Mouse (Mus musculus) layer of hippocampus, adult 9-10 months (tissue): ENCODE measurements at regions not wholly inside any gene's neighbourhood (a gene's known extent, or its start where the extent isn't known, plus 50 kb on each side); places are given as distances from the start of the nearest gene placed in this dataset.
A peak's percentile ranks its signal among the peaks of the same experiment; 100 is the strongest.

ENCODE experiments used
- DNase-seq: peaks from one replicate; pipeline ENCODE4 v3.0.0; 2022; ENCODE audit warnings: low spot score

DNA sequence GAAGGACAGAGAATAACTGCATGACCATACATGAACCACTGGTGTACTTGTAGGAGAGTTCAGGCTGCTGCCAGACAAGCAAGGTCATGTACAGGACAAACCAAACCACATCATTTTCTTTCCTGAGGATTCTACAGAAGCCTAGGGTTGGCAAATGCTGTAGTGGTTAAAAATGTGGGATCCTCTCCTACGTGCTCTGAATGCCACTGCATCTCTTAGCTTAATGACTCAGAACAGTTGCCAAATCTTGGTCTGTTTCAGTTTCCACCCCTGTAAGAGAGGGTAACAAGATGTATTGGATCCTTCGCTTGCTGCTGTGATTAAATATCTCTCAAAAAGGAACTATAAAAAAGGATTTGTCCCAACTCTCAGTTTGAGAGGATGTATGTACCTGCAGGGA is 938.1 kb downstream of the 4930444P10Rik start:
- DNase-seq: no peak

DNA sequence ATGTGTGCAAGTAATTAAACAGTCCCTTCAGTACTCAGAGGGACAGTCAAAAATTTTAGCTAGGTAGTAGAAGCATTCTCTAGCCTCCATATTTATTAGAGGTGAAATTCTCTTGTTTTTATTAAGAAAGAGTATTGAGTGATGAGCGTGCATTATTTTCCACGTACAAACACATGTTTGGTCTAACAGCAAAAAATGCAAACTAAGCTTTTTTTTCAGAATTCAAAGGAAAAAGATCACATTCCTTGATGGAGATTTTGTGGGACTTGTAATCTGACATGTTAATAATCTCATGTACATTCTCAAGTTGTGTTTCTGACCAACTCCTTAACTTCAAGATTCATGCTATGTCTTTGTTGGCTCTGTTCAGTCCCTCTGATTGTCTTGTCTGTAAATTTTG is 939.2 kb downstream of the 4930444P10Rik start:
- DNase-seq: no peak

DNA sequence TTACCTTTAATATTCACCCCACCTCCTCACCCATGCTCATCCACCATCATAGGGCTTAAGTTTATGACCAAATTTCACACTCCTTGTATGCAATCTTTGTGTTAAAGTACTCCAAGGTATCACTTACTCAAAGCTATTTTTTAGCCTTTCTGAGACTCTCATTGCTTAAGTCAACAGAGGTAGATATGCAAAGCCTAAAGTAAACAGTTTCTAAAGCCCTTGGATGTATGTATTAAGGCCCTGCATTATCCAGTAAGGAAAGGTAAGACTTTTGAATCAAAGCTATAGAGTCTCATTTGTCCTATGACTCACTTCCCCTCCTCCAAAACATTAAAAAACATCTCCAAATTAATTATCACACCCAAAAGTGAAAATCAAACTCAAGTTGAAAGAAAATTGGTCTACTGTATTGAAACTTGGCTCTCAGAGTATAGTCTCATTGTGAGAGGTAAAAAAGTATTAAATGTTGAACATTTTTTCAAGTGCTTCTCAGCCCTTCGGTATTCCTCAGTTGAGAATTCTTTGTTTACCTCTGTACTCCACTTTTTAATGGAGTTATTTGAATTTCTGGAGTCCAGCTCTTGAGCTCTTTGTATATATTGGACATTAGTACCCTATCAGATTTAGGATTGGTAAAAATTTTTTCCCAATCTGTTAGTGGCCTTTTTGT is 949.1 kb downstream of the 4930444P10Rik start:
- DNase-seq: no peak

DNA sequence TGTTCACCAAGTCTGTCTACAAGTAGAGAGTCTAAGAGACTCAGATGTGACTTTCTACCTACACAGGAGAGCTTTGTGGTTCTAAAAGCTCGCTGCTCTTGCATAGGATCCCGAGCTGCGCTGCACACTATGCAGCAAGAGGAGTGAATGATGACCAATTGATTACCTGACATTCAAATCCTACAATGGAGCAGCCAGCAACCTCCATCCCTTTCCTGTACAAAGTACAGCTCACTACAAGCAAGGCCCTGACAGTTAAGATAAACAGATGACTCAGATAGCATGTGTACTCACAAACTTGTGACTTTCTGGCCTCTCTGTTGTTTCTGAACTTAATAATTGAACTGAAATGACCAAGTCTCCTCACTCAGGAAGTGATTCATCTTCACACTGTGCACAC is 974.7 kb downstream of the 4930444P10Rik start:
- no peak for DNase-seq

DNA sequence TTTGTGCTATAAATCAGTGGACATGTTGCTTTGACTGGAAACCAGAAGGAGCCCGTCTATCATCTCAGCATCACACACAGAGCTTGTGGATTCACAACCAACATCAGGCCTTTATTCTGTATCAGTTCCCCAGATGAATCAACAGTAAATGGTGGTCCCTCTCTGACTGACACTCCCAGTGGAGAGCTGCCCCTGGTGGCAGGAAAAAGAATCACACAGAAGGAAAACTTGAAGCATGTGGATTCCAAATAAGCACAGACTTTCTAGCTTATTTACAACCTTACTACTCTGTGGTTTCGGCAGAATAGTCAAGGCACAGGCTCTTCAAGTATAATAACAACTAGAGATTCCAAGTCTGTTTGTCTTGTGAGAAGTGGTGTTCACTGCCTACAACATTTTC is 981.7 kb downstream of the 4930444P10Rik start:
- no peak for DNase-seq

DNA sequence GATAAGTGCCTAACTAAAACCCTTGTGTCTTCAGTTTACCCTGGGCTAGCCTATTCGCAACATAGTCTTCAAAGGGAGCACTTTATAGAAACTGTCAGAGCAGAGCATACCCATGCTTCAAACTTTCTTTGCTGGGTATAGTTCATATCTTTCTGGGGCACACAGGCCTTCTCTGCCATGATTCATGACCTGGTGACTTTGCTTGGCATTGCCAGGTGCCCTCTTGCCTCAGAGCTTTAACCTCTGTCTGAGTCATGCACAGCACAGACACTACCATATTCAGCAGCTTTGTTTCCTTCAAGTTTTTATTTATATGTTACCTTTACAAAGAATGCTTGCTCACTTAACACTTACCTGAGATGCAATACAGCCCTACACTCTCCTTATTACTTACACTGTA is 1022.8 kb downstream of the 4930444P10Rik start:
- DNase-seq: no peak

DNA sequence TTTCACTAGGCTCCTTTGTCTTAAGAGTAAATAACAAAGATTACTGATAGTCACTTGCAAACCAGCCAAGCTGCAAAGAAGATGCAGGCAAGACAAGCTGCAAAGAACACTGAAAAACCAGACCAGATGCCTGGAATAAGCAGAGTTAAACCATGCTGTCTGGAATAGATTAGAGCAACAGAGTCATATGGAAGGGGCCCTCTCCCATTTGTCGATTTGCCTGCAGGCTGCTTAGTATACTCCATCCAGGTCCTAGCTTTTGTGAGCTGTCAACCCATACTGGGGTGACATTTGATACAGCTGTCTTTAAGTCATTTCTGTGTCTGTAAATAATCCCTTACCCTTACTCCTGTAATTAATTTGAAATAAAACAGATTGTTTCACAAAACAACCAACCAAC is 1059.1 kb downstream of the 4930444P10Rik start:
- DNase-seq: no peak

DNA sequence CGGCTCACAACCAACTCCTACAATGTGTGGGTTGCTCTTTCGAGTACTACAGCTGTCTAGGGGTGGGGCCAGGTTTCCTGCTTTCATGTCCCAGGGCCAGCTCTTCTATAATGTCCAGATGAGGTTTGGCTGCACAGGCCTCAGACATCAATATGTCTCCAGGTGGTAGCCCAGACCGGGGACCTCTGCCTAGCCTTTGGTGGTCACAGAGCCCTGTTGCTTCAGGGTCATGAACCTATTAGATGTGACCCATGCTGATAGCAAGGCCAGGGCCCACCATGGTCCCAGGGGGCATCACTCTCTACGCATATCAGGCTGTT is 1074.7 kb downstream of the 4930444P10Rik start:
- DNase-seq: no peak

DNA sequence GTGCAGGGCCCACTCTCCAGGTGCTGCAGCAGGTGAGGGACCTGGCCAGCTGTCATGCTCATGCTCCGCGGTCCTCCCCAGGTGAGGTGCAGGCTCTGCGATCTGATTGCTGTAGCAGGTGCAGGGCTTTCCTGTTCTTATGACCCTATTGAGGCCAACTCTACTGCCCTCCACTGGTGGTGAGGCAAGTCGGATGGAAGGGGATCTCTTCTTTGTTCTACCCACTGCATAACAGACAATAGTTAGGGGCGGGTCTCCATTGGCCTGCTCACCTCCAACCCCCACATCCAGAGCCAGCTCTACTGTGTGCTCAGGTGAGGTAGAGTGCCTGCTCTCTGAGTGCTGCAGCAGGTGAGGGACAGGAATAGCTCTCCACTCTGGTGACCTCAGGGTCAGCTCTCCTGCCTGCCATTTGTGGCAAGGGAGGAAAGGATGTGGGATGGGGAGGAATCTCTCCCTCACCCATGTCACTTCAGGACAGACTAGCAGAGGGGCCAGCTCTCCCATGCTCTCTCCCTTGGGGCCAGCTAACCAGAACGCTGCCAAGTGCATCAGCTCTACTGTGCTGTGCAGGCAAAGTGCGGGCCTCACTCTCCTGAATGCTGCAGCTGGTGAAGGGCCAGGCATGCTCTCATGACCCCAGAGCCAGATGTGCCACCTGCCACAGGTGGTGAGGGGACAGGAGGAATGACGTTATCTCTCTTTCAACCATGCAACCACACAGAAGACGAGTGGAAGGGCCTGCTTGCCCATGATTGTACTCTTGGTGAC is 1075.3 kb downstream of the 4930444P10Rik start:
- no peak for DNase-seq

DNA sequence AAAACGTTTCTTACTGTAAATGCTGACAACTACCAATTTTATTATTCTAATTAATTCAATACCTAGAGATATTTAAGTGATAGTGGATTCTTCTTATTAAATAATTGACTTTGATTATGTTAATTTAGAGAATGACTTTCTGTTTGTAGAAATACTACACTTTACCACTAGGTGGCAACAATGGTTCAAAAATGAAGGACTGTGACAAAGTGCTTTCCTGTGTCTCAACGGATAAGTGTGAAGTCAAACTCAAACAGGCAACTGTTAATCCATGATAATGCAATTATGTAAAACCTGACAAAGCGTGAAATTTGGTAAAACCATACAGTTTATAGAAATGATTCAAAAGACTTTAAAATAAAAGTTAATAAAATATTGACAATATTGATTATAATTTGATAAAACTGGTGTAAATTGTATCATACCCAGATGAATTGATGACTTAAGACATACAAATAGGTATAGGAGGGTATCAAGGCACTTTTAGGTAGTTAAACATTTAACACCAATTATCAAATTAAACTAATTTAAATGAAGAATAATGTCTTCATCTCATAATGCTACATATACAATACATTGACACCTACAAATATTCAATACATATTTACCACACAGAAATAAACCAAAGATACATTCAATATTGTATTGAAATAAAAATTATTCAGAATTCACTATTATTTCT is 1085.3 kb downstream of the 4930444P10Rik start:
- peak; percentile 68 for DNase-seq

DNA sequence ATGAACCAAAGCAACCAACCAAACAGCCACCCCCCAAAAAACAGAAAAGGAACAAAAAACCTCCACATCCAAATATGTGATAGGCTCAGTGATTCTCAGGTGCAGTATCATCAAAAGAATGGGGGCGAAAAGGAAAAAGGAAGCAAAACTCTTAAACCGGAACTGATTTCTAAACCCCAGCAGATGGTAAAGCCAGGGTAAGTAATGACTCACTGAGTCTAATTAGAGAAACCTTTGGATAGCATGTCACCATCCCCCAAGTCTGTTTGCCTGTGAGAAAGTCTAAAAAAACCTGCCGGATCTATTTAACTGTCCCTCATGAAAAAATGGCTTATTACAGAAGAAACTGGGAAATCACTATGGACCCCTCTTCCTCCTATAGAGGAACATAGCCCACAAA is 1097.8 kb downstream of the 4930444P10Rik start:
- DNase-seq: no peak

DNA sequence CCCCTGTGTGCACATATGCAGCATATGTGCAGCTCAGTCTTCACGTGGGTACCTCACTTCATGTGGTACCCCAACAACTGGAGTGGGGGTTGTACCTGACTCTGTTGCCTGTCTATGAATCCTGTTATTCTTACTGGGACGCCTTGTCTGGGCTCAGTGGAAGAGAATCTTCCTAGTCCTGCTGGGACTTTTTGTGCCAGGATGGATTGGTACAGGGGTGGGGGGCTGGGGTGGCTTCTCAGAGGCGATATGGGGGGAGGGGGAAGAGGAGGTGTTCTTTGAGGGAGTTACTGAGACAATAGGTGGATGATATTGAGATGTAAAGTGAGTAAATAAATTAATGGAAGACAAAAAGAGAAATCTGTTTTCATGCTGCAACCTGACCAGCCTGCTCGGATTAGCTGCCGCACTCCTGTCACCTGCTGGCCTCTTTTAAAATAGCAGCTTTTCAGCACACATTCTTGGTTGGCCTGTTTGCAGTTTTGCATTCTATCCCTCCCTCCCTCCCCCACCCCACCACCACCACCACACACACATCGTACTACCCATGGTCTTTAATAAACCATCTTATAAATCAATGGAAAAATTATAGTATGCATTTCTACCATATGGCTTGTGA is 1112.9 kb downstream of the 4930444P10Rik start:
- no peak for DNase-seq
